Mouse (Mus musculus) C2C12 (cell line): ENCODE measurements at regions not wholly inside any gene's neighbourhood (a gene's known extent, or its start where the extent isn't known, plus 50 kb on each side); places are given as distances from the start of the nearest gene placed in this dataset.

Experiments used
- H3K27me3 ChIP-seq: one replicate; pipeline ENCODE4 v1.6.1; 2011; ENCODE audit not compliant: control insufficient read depth, insufficient read depth, insufficient read length
- H3K36me3 ChIP-seq: one replicate; pipeline ENCODE4 v1.6.1; 2011; ENCODE audit not compliant: control insufficient read depth, insufficient read depth
- H3K4me3 ChIP-seq: one replicate; pipeline ENCODE4 v1.5.1; 2011; ENCODE audit warnings: mild to moderate bottlenecking, control low read depth; ENCODE audit not compliant: poor library complexity, insufficient read depth, severe bottlenecking
- H3K79me2 ChIP-seq: one replicate; pipeline ENCODE4 v1.6.1; 2011; ENCODE audit not compliant: control insufficient read depth, insufficient read depth
- H3K79me3 ChIP-seq: one replicate; pipeline ENCODE4 v1.6.1; 2011; ENCODE audit warnings: low read depth, control low read depth
- H3ac ChIP-seq: one replicate; pipeline ENCODE3; 2011; ENCODE audit warnings: low read depth; ENCODE audit not compliant: control insufficient read depth, insufficient read length
- CEBPB ChIP-seq: IDR thresholded peaks from one replicate; pipeline ENCODE4 v1.6.1; 2011; ENCODE audit warnings: low read depth, mild to moderate bottlenecking, control low read depth, moderate library complexity
- CTCF ChIP-seq: IDR thresholded peaks from one replicate; pipeline ENCODE4 v1.5.1; 2011; ENCODE audit not compliant: control insufficient read depth, insufficient read depth, insufficient read length
- FOSL1 ChIP-seq: IDR thresholded peaks from one replicate; pipeline ENCODE4 v1.8.0; 2011; ENCODE audit warnings: mild to moderate bottlenecking, low read length; ENCODE audit not compliant: poor library complexity, insufficient read depth, severe bottlenecking
- MAX ChIP-seq: IDR thresholded peaks from one replicate; pipeline ENCODE4 v1.6.1; 2011; ENCODE audit warnings: mild to moderate bottlenecking, control low read depth
- MYOD1 ChIP-seq: IDR thresholded peaks from one replicate; pipeline ENCODE4 v1.6.1; 2011; ENCODE audit warnings: low read depth; ENCODE audit not compliant: control insufficient read depth, insufficient read length
- MYOG ChIP-seq: IDR thresholded peaks from one replicate; pipeline ENCODE4 v1.6.1; 2011; ENCODE audit not compliant: control insufficient read depth, insufficient read length; ENCODE audit errors: extremely low read depth
- USF1 ChIP-seq: IDR thresholded peaks from one replicate; pipeline ENCODE4 v1.6.1; 2011; ENCODE audit warnings: low read depth, mild to moderate bottlenecking, control low read depth, moderate library complexity

GRCm38 (mm10) chr14:9161336-9161735 is 495.3 kb upstream of the 4930452B06Rik start:
- no peaks in the 10 kb centered on the region for H3K36me3 ChIP-seq
- no peak overlapping the region for H3ac ChIP-seq
- no peaks in the 10 kb centered on the region for H3K79me2 ChIP-seq
- TF ChIP-seq USF1 = no peak
- TF ChIP-seq MAX = no peak
- TF ChIP-seq FOSL1 = no peak
- TF ChIP-seq CEBPB = no peak
- TF ChIP-seq MYOG = no peak
- TF ChIP-seq CTCF = no peak
- TF ChIP-seq MYOD1 = no peak
- H3K79me3 ChIP-seq = no peaks in the 10 kb centered on the region
- H3K4me3 ChIP-seq = no peak overlapping the region
- H3K27me3 ChIP-seq = no peaks in the 10 kb centered on the region

- Histone ChIP-seq H3ac (no peak overlapping the region), H3K79me3 (no peaks in the 10 kb centered on the region), H3K79me2 (no peaks in the 10 kb centered on the region), H3K36me3 (no peaks in the 10 kb centered on the region), H3K27me3 (no peaks in the 10 kb centered on the region), H3K4me3 (no peak overlapping the region)
- TF ChIP-seq CTCF (no peak), USF1 (no peak), MYOD1 (no peak)
These were observed 491.9 kb upstream of the 4930452B06Rik start for GRCm38 (mm10) chr14:9157941-9158340.

- Histone ChIP-seq H3K27me3 (no peaks in the 10 kb centered on the region), H3K36me3 (no peaks in the 10 kb centered on the region), H3K79me3 (no peaks in the 10 kb centered on the region), H3ac (no peak overlapping the region), H3K79me2 (no peaks in the 10 kb centered on the region), H3K4me3 (no peak overlapping the region)
- no peak for TF ChIP-seq MYOD1
- no peak for TF ChIP-seq USF1
These were observed 484.8 kb upstream of the 4930452B06Rik start for GRCm38 (mm10) chr14:9150841-9151240.

- no peak for TF ChIP-seq MAX
- no peak for TF ChIP-seq FOSL1
- no peak for TF ChIP-seq MYOG
- no peak for TF ChIP-seq CEBPB
- no peak for TF ChIP-seq CTCF
- H3ac ChIP-seq = no peak overlapping the region
- no peaks in the 10 kb centered on the region for H3K79me2 ChIP-seq
- no peaks in the 10 kb centered on the region for H3K36me3 ChIP-seq
- no peak overlapping the region for H3K4me3 ChIP-seq
- H3K27me3 ChIP-seq = no peaks in the 10 kb centered on the region
- no peaks in the 10 kb centered on the region for H3K79me3 ChIP-seq
These were observed 480.7 kb upstream of the 4930452B06Rik start for GRCm38 (mm10) chr14:9146595-9147219.

GRCm38 (mm10) chr14:9105708-9106107 is 439.7 kb upstream of the 4930452B06Rik start:
- TF ChIP-seq MYOD1 (no peak), CEBPB (no peak), FOSL1 (no peak), MYOG (no peak), CTCF (no peak), MAX (no peak)
- Histone ChIP-seq H3K27me3 (no peaks in the 10 kb centered on the region), H3K79me2 (no peaks in the 10 kb centered on the region), H3ac (no peak overlapping the region), H3K36me3 (no peaks in the 10 kb centered on the region), H3K79me3 (no peaks in the 10 kb centered on the region), H3K4me3 (no peak overlapping the region)

- H3ac ChIP-seq = no peak overlapping the region
- no peak overlapping the region for H3K4me3 ChIP-seq
- TF ChIP-seq FOSL1 (no peak), MYOG (no peak), MAX (no peak), CEBPB (no peak), MYOD1 (no peak), USF1 (no peak), CTCF (no peak)
- no peaks in the 10 kb centered on the region for H3K79me3 ChIP-seq
- H3K27me3 ChIP-seq = no peaks in the 10 kb centered on the region
- no peaks in the 10 kb centered on the region for H3K79me2 ChIP-seq
- H3K36me3 ChIP-seq = no peaks in the 10 kb centered on the region
These were observed 423.7 kb upstream of the 4930452B06Rik start for GRCm38 (mm10) chr14:9089625-9090326.
